Mouse (Mus musculus) liver, adult 2 months (tissue): ENCODE results near the gene Vps18. TPM values are rescaled to one million over a fixed set of nuclear protein-coding genes. Genes with fewer than 3 reads are reported as not detected.

Experiments
- DNase-seq: peaks from one replicate; pipeline ENCODE4 v3.0.0-alpha.2; 2011; ENCODE audit warnings: low read depth, low spot score; ENCODE audit errors: extremely low read depth
- H3K27ac ChIP-seq: fragments of 200-500 bp; replicated peaks from 2 replicates; pipeline ENCODE4 v1.5.1; 2012; ENCODE audit warnings: low read depth, mild to moderate bottlenecking, control low read depth, inconsistent platforms, low read length; ENCODE audit not compliant: insufficient read depth
- H3K27me3 ChIP-seq: fragments of 200-500 bp; 2 replicates; pipeline ENCODE4 v1.6.1; 2012; ENCODE audit warnings: mild to moderate bottlenecking, moderate library complexity, low read length, inconsistent platforms; ENCODE audit not compliant: control insufficient read depth, insufficient read depth
- H3K36me3 ChIP-seq: fragments of 200-500 bp; 2 replicates; pipeline ENCODE4 v1.6.1; 2012; ENCODE audit warnings: low read length, inconsistent platforms; ENCODE audit not compliant: control insufficient read depth, insufficient read depth
- H3K4me1 ChIP-seq: fragments of 200-500 bp; 2 replicates; pipeline ENCODE4 v1.6.1; 2011; ENCODE audit warnings: low read length; ENCODE audit not compliant: control insufficient read depth, insufficient read depth
- H3K4me3 ChIP-seq: fragments of 200-500 bp; 2 replicates; pipeline ENCODE4 v1.5.1; 2011; ENCODE audit warnings: low read depth, mild to moderate bottlenecking, control low read depth, low read length, moderate library complexity; ENCODE audit not compliant: insufficient read depth
- H3K79me2 ChIP-seq: fragments of 200-500 bp; 2 replicates; pipeline ENCODE4 v1.6.1; 2012; ENCODE audit warnings: inconsistent platforms, mild to moderate bottlenecking, low read length, moderate library complexity; ENCODE audit not compliant: control insufficient read depth, insufficient read depth
- H3K9ac ChIP-seq: fragments of 200-500 bp; 2 replicates; pipeline ENCODE4 v1.6.1; 2012; ENCODE audit warnings: low read depth, mild to moderate bottlenecking, control low read depth, inconsistent platforms, low read length
- CTCF ChIP-seq: fragments of 200-500 bp; IDR thresholded peaks from 2 replicates; pipeline ENCODE4 v1.5.1; 2011; ENCODE audit warnings: low read depth, low read length, control low read depth
- POLR2A ChIP-seq: fragments of 200-500 bp; IDR thresholded peaks from 2 replicates; pipeline ENCODE4 v1.6.1; 2011; ENCODE audit warnings: low read length, control low read depth; ENCODE audit not compliant: insufficient read depth; ENCODE audit errors: extremely low read depth
- WGBS: fragments of 180-500 bp; shearing (Covaris S2); methylation state at CpG from one replicate; pipeline ENCODE4 v1.1.7; 2018; 5-methylcytosine and 5-hydroxymethylcytosine counted together
- polyA plus RNA-seq: library from polyadenylated mRNA; depleted of rRNA; stranded (reverse); fragments of >200 nt; gene quantifications from 2 replicates; pipeline ENCODE4 v1.2.3, GENCODE M21; 2012
- total RNA-seq: library from RNA; depleted of rRNA; stranded (reverse); fragments of >200 nt; gene quantifications from 2 replicates; pipeline ENCODE4 v1.2.3, GENCODE M21; 2014

The Vps18 gene
- total and polyA plus RNA-seq, 2 experiments, result 4.4 to 14.8 TPM

DNA sequence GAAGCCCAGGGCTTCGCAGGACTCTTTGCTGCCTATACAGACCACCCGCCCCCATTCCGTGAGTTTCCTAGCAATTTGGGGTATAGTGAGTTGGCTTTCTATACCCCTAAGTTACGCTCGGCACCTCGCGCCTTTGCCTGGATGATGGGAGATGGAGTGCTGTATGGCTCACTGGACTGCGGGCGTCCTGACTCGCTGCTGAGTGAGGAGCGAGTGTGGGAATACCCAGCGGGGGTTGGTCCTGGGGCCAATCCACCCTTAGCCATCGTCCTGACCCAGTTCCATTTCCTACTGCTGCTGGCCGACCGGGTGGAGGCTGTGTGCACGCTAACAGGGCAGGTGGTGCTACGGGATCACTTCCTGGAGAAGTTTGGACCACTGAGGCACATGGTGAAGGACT, 4.8 kb downstream of the Vps18 start:
- DNase-seq, result no peak
- H3K27ac ChIP-seq, result no peak overlapping the region
- peaks cover 1% of the 10 kb centered on the region; the same call in 1 of the 2 replicates for H3K4me1 ChIP-seq
- 95% methylated on average over 17 of the region's 17 CpGs for WGBS
- H3K9ac ChIP-seq, result no peak overlapping the region
- H3K79me2 ChIP-seq, result peaks cover 10% of the 10 kb centered on the region
- H3K27me3 ChIP-seq, result no peaks in the 10 kb centered on the region
- H3K4me3 ChIP-seq, result no peak overlapping the region
- H3K36me3 ChIP-seq, result peaks cover 4% of the 10 kb centered on the region; the same call in 1 of the 2 replicates
- TF ChIP-seq POLR2A (no peak), CTCF (no peak)

DNA sequence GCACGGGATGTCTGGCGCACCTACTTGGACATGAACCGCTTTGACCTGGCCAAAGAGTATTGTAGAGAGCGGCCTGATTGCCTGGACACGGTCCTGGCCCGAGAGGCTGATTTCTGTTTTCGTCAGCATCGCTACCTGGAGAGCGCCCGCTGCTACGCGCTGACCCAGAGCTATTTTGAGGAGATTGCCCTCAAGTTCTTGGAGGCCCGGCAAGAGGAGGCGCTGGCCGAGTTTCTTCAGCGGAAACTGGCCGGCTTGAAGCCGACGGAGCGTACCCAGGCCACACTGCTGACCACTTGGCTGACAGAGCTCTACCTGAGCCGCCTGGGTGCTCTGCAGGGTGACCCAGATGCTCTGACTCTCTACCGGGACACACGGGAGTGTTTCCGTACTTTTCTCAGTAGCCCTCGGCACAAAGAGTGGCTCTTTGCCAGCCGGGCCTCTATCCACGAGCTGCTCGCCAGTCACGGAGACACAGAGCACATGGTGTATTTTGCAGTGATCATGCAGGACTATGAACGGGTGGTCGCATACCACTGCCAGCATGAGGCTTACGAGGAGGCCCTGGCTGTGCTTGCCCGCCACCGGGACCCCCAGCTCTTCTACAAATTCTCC, 5.3 kb downstream of the Vps18 start:
- TF ChIP-seq POLR2A, result no peak
- no peak for TF ChIP-seq CTCF
- DNase-seq, result no peak
- Histone ChIP-seq H3K36me3 (peaks cover 4% of the 10 kb centered on the region; the same call in 1 of the 2 replicates), H3K4me1 (peaks cover 1% of the 10 kb centered on the region; the same call in 1 of the 2 replicates), H3K79me2 (peaks cover 10% of the 10 kb centered on the region), H3K4me3 (no peak overlapping the region), H3K9ac (no peak overlapping the region), H3K27ac (no peak overlapping the region), H3K27me3 (no peaks in the 10 kb centered on the region)
- 96% methylated on average over 34 of the region's 34 CpGs for WGBS

DNA sequence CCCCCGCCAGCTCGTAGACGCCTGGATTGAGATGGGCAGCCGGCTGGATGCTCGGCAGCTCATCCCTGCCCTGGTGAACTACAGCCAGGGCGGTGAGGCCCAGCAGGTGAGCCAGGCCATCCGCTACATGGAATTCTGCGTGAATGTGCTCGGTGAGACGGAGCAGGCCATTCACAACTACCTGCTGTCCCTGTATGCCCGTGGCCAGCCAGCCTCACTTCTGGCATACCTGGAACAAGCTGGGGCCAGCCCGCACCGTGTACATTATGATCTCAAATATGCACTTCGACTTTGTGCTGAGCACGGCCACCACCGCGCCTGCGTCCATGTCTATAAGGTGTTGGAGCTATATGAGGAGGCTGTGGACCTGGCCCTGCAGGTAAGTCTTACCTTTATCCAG, 5.9 kb downstream of the Vps18 start:
- Histone ChIP-seq H3K9ac (no peak overlapping the region), H3K79me2 (peaks cover 9% of the 10 kb centered on the region), H3K36me3 (peaks cover 4% of the 10 kb centered on the region; the same call in 1 of the 2 replicates), H3K27me3 (no peaks in the 10 kb centered on the region), H3K4me1 (peaks cover 1% of the 10 kb centered on the region; the same call in 1 of the 2 replicates), H3K4me3 (no peak overlapping the region), H3K27ac (no peak overlapping the region)
- DNase-seq, result no peak
- 95% methylated on average over 18 of the region's 18 CpGs for WGBS
- TF ChIP-seq POLR2A, result no peak
- TF ChIP-seq CTCF, result no peak

DNA sequence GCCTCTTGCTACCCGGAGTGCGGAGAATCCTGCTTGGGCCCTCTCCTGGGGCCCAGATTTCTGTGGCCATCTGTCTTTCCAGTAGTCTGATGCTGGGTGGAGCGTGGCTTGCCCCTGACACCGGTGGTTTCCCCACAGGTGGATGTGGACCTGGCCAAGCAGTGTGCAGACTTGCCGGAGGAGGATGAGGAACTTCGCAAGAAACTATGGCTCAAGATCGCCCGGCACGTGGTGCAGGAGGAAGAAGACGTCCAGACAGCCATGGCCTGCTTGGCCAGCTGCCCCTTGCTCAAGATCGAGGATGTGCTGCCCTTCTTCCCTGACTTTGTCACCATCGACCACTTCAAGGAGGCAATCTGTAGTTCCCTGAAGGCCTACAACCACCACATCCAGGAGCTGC, 8.2 kb downstream of the Vps18 start:
- DNase-seq, result no peak
- TF ChIP-seq POLR2A (no peak), CTCF (no peak)
- H3K4me3 ChIP-seq, result no peak overlapping the region
- H3K9ac ChIP-seq, result no peak overlapping the region
- H3K27ac ChIP-seq, result no peak overlapping the region
- 89% methylated on average over 12 of the region's 12 CpGs for WGBS
- H3K27me3 ChIP-seq, result no peaks in the 10 kb centered on the region
- H3K4me1 ChIP-seq, result no peaks in the 10 kb centered on the region
- peaks cover 5% of the 10 kb centered on the region for H3K79me2 ChIP-seq
- H3K36me3 ChIP-seq, result 0 out of 2 replicates have a peak, but pooled peaks cover 2% of the 10 kb centered on the region

DNA sequence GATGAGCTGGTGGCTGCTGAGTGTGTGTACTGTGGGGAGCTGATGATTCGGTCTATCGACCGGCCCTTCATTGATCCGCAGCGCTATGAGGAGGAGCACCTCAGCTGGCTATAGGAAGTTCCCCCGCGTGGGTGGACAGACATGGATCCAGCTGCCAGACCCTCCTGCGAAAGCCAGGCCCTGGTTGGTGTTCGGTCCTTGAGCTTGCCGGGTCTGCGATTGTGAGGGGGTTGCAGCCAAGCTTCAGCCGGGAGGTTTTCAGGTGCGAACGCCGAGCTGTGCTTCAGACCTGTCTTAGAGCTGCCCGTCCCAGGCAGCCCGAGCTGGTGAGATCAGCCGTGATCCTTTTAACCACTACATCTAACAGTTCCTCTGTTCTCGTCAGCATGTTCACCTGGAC, 9.0 kb downstream of the Vps18 start:
- DNase-seq, result no peak
- Histone ChIP-seq H3K79me2 (peaks cover 5% of the 10 kb centered on the region), H3K4me1 (no peaks in the 10 kb centered on the region), H3K27ac (no peak overlapping the region), H3K27me3 (no peaks in the 10 kb centered on the region), H3K4me3 (no peak overlapping the region), H3K36me3 (0 out of 2 replicates have a peak, but pooled peaks cover 2% of the 10 kb centered on the region), H3K9ac (no peak overlapping the region)
- 87% methylated on average over 19 of the region's 19 CpGs for WGBS
- no peak for TF ChIP-seq POLR2A
- no peak for TF ChIP-seq CTCF

DNA sequence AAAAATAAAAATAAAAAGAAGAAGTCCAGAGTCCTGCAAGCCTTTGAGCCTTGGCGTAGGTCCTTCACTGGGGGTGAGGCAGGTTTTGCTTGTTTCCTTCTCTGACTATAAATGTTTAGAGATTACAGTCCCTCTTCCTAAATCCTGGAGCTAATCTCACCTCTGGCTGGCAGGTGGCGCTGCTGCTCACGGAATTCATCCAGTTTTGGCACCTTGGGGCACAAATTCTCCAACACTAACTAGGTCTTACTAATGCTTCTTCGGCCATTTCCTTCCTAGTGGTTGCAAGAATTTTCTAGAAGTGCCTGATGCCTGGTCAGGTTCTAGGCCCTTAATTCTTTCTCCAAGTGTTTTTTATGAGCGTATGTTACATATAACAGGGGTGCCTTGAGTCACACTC, 9.8 kb downstream of the Vps18 start:
- 0 out of 2 replicates have a peak overlapping the region, but pooled peaks have one; percentile 9 for H3K27ac ChIP-seq
- H3K79me2 ChIP-seq, result peaks cover 5% of the 10 kb centered on the region
- no peaks in the 10 kb centered on the region for H3K4me1 ChIP-seq
- H3K9ac ChIP-seq, result no peak overlapping the region
- WGBS, result 49% methylated on average over 5 of the region's 5 CpGs
- H3K36me3 ChIP-seq, result 0 out of 2 replicates have a peak, but pooled peaks cover 2% of the 10 kb centered on the region
- peak; percentile 29 for DNase-seq
- no peak overlapping the region for H3K4me3 ChIP-seq
- no peaks in the 10 kb centered on the region for H3K27me3 ChIP-seq
- TF ChIP-seq POLR2A (no peak), CTCF (peak; percentile 86)
